Mouse (Mus musculus) limb, embryonic 12.5 days (tissue): ENCODE data around the gene Vps26c. TPM values are rescaled to one million over a fixed set of nuclear protein-coding genes. Genes with fewer than 3 reads are reported as not detected.
A peak's percentile ranks its signal among the peaks of the same experiment; 100 is the strongest.
"Not testable (repeated sequence)": the region's sequence is repeated elsewhere in the genome, so short reads cannot be mapped to it uniquely, and the experiment has no call there.

Experiments used
- ATAC-seq: fragments of 200-750 bp; cut with Nextera tagmentation; 2 replicates; pipeline ENCODE4 v1.8.0; 2017; ENCODE audit warnings: low read depth, moderate TSS enrichment; ENCODE audit not compliant: insufficient number of reproducible peaks, insufficient read depth, low FRiP score, low TSS enrichment
- H3K27ac ChIP-seq: fragments of 300-500 bp; sonication (generic); 2 replicates; pipeline ENCODE4 v1.5.1; 2016; ENCODE audit warnings: mild to moderate bottlenecking, moderate library complexity
- H3K27me3 ChIP-seq: fragments of 300-500 bp; sonication (generic); 2 replicates; pipeline ENCODE4 v1.6.1; 2016; ENCODE audit warnings: mild to moderate bottlenecking, moderate library complexity
- H3K36me3 ChIP-seq: fragments of 300-500 bp; sonication (generic); 2 replicates; pipeline ENCODE4 v1.6.1; 2016; ENCODE audit warnings: mild to moderate bottlenecking, moderate library complexity
- H3K4me1 ChIP-seq: fragments of 300-500 bp; sonication (generic); replicated peaks from 2 replicates; pipeline ENCODE4 v1.6.1; 2016
- H3K4me2 ChIP-seq: fragments of 300-500 bp; sonication (generic); 2 replicates; pipeline ENCODE4 v1.6.1; 2016; ENCODE audit warnings: mild to moderate bottlenecking, moderate library complexity
- H3K4me3 ChIP-seq: fragments of 300-500 bp; sonication (generic); replicated peaks from 2 replicates; pipeline ENCODE4 v1.5.1; 2016; ENCODE audit warnings: mild to moderate bottlenecking
- H3K9ac ChIP-seq: fragments of 300-500 bp; sonication (generic); replicated peaks from 2 replicates; pipeline ENCODE4 v1.6.1; 2016; ENCODE audit warnings: mild to moderate bottlenecking, moderate library complexity
- H3K9me3 ChIP-seq: fragments of 300-500 bp; sonication (generic); 2 replicates; pipeline ENCODE4 v1.6.1; 2016; ENCODE audit warnings: mild to moderate bottlenecking, moderate library complexity
- WGBS: fragments of 180-500 bp; shearing (Covaris S2); methylation state at CpG from one replicate; pipeline ENCODE4 v1.1.7; 2016; 5-methylcytosine and 5-hydroxymethylcytosine counted together
- polyA plus RNA-seq: library from polyadenylated mRNA; unstranded; fragments of >200 nt; fragmentation: Nextera tagmentation; extraction: Ambion mirVana; gene quantifications from 2 replicates; pipeline ENCODE4 v1.2.1, GENCODE M21; 2016

The Vps26c gene
- polyA plus RNA-seq, 1 experiment from 2014 or later, result 61.7 TPM

DNA sequence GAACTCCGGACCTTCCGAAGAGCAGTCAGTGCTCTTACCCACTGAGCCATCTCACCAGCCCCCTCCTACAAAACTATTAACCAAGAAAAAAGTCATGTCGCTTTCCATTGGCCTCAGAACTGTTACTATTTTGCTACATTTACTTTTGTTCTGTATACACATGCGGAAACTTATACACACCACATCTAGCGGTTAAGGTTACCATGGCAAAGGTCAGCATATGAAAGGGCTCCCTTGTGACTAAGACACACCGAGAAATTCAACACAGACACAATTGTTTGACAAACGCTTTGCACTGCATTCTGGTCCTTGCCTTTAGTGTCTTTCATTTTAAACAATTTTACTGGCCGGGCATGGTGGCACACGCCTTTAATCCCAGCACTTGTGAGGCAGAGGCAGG, 1.9 kb downstream of the Vps26c start:
- H3K27me3 ChIP-seq, result no peaks in the 10 kb centered on the region
- H3K4me2 ChIP-seq, result peak overlapping the region; percentile 66; the same call in 1 of the 2 replicates
- H3K36me3 ChIP-seq, result no peaks in the 10 kb centered on the region
- peaks cover 24% of the 10 kb centered on the region for H3K4me1 ChIP-seq
- H3K9ac ChIP-seq, result no peak overlapping the region
- no peaks in the 10 kb centered on the region for H3K9me3 ChIP-seq
- WGBS, result 89% methylated on average over 9 of the region's 9 CpGs
- no peak overlapping the region for H3K4me3 ChIP-seq
- no peak for ATAC-seq
- H3K27ac ChIP-seq, result no peak overlapping the region

DNA sequence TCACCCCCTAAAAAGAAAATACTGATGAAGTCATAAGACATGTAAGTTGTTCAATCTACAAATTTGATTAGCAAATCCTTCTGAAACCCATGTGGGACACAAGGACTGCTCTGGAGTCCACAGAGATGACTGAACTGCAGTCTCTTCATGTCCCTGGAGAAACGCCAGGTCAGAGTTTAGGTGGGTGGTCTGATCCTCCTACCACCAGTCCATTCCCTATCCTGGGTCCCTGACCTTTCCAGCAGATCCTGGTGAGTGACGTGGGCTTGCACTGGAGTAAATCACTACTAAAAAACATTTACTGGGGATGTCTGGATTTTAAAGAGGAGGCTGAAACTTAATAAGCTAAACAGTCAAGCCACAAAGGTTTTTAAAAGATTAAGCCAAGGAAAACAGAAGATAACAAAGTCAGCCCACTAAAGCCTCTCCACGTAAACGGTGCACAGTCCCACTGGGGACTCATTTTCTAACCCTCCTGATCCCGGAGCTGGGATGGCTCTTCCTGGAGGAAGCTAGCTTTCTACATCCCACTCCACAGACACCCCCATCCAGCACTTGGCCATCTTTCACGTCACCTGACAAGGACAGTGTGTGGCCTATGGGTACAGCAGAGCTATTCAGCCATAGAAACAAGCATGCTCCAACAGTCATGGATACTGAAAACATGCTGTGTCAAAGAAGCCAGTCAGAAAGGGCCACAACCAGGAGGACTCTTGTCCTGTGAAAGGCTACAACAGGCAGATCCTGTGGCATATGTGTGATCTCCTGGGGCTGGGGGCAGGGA, 2.8 kb downstream of the Vps26c start:
- Histone ChIP-seq H3K27me3 (no peaks in the 10 kb centered on the region), H3K27ac (no peak overlapping the region), H3K9ac (no peak overlapping the region), H3K4me1 (peaks cover 28% of the 10 kb centered on the region), H3K36me3 (0 out of 2 replicates have a peak, but pooled peaks cover 3% of the 10 kb centered on the region), H3K4me2 (no peak overlapping the region), H3K4me3 (no peak overlapping the region), H3K9me3 (no peaks in the 10 kb centered on the region)
- WGBS, result 51% methylated on average over 6 of the region's 6 CpGs
- ATAC-seq, result no peak

GRCm38 (mm10) chr16:94519028-94519427, 7.6 kb downstream of the Vps26c start:
- WGBS, result 52% methylated on average over 6 of the region's 6 CpGs
- no peak; the same call in 1 of the 2 replicates for ATAC-seq
- peak overlapping the region; percentile 35; the same call in 1 of the 2 replicates for H3K27ac ChIP-seq

DNA sequence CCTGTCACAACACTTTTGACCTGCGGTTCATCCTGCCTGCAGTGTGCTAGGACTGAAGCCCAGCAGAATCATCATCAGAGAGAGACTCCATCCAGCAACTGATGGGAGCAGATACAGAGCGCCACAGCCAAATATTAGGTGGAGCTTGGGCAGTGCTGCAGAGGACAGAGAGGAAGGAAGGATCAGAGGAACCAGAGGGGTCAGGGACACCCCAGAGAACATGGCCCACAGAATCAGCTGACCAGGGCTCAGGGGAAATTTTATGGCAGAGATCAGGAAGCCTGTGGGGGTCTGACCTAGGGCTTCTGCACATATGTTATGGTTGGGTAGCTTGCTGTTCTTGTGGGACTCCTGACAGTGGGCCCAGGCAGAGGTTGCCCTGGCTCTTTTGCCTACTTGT, 9.0 kb downstream of the Vps26c start:
- Histone ChIP-seq H3K9me3 (no peaks in the 10 kb centered on the region), H3K4me3 (no peak overlapping the region), H3K9ac (no peak overlapping the region), H3K27me3 (no peaks in the 10 kb centered on the region), H3K4me1 (peaks cover 4% of the 10 kb centered on the region; the same call in 1 of the 2 replicates), H3K4me2 (no peak overlapping the region), H3K36me3 (peaks cover 13% of the 10 kb centered on the region; the same call in 1 of the 2 replicates), H3K27ac (no peak overlapping the region)
- WGBS, result 89% methylated on average over 2 of the region's 2 CpGs
- no peak for ATAC-seq

More at GRCm38 (mm10) chr16:94519028-94519427, 7.6 kb downstream of the Vps26c start:
- H3K4me2 ChIP-seq, result no peak overlapping the region
- H3K36me3 ChIP-seq, result peaks cover 8% of the 10 kb centered on the region; the same call in 1 of the 2 replicates
- peaks cover 7% of the 10 kb centered on the region for H3K4me1 ChIP-seq
- H3K9ac ChIP-seq, result no peak overlapping the region
- H3K27me3 ChIP-seq, result no peaks in the 10 kb centered on the region
- no peaks in the 10 kb centered on the region for H3K9me3 ChIP-seq
- no peak overlapping the region for H3K4me3 ChIP-seq

GRCm38 (mm10) chr16:94509983-94510382, 16.6 kb downstream of the Vps26c start:
- Histone ChIP-seq H3K4me1 (0 out of 2 replicates have a peak, but pooled peaks cover 2% of the 10 kb centered on the region), H3K9ac (no peak overlapping the region), H3K36me3 (peaks cover 57% of the 10 kb centered on the region), H3K27me3 (no peaks in the 10 kb centered on the region), H3K27ac (peak overlapping the region; percentile 37; the same call in 1 of the 2 replicates), H3K4me3 (no peak overlapping the region), H3K9me3 (no peaks in the 10 kb centered on the region), H3K4me2 (no peak overlapping the region)
- 80% methylated on average over 2 of the region's 2 CpGs for WGBS
- no peak for ATAC-seq

DNA sequence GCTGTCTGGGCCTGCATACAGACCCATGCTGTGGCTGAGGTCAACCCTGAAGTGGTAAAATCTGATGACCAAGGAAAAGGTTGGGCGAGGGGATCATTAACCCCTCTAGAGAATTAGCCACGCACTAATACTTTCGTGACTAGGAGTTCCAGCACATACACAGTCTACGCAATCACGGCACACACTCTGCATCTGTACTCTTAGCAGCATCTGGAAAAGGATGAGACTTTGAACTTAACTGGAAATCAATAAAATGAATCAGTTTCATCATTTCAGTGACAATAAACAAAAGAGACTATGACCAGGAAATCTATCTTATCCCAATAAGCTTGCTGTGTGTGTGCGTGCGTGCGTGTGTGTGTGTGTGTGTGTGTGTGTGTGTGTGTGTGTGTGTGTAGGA, 17.9 kb downstream of the Vps26c start:
- H3K4me1 ChIP-seq, result 0 out of 2 replicates have a peak, but pooled peaks cover 2% of the 10 kb centered on the region
- no peak overlapping the region for H3K4me2 ChIP-seq
- no peak overlapping the region for H3K9ac ChIP-seq
- H3K27ac ChIP-seq, result no peak overlapping the region
- no peak for ATAC-seq
- peaks cover 69% of the 10 kb centered on the region for H3K36me3 ChIP-seq
- no peak overlapping the region for H3K4me3 ChIP-seq
- H3K27me3 ChIP-seq, result no peaks in the 10 kb centered on the region
- H3K9me3 ChIP-seq, result no peaks in the 10 kb centered on the region
- 90% methylated on average over 8 of the region's 8 CpGs for WGBS

DNA sequence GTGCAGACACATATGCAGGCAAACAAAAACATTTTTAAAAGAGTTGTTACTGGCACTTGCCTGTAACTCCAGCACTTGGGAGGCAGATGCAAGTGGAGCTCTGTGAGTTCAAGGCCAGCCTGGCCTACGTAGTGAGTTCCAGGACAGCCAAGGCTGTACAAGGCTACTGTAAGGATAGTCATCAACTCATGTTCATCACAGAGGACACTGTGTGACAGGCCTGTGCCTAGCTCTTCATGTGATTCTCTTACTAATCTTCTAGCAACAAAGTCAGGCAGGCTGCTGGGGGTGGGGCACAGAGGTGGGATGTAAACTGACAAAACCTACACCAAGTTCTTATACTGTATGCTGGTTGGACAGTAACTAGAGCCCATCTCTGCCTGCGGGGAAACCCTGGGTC, 19.6 kb downstream of the Vps26c start:
- no peak overlapping the region for H3K9ac ChIP-seq
- 0 out of 2 replicates have a peak, but pooled peaks cover 2% of the 10 kb centered on the region for H3K4me1 ChIP-seq
- ATAC-seq, result no peak
- 92% methylated on average over 2 of the region's 2 CpGs for WGBS
- no peak overlapping the region for H3K4me2 ChIP-seq
- no peak overlapping the region for H3K4me3 ChIP-seq
- H3K9me3 ChIP-seq, result no peaks in the 10 kb centered on the region
- H3K36me3 ChIP-seq, result peaks cover 74% of the 10 kb centered on the region
- no peak overlapping the region for H3K27ac ChIP-seq
- H3K27me3 ChIP-seq, result no peaks in the 10 kb centered on the region

GRCm38 (mm10) chr16:94504192-94504591, 22.4 kb downstream of the Vps26c start:
- Histone ChIP-seq H3K36me3 (peaks cover 78% of the 10 kb centered on the region), H3K9ac (no peak overlapping the region), H3K27ac (no peak overlapping the region), H3K9me3 (no peaks in the 10 kb centered on the region), H3K4me1 (no peaks in the 10 kb centered on the region), H3K4me3 (no peak overlapping the region), H3K4me2 (no peak overlapping the region), H3K27me3 (no peaks in the 10 kb centered on the region)
- no peak for ATAC-seq
- WGBS, result 94% methylated on average over 5 of the region's 5 CpGs

DNA sequence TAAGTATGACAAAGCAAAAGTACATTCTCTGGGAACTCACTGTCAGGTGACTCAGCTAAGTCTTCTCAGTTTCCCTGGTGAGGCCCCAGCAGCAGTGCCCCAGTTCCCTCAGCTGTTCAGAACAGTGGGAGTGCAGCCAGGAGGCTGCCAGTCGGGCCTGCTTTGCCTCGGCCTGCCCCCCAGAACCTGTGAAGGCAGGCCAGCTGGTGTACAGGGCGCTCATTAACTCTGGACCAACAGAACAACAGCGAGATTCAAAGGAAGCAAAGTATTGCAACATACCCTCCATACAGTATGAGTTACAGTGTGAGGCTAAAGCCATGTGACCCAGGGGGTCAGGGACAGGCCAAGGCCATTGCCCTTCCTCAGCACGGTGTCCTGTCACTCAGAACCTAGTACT, 28.7 kb downstream of the Vps26c start:
- WGBS, result 84% methylated on average over 5 of the region's 5 CpGs
- H3K27ac ChIP-seq, result no peak overlapping the region
- no peak overlapping the region for H3K4me3 ChIP-seq
- no peaks in the 10 kb centered on the region for H3K4me1 ChIP-seq
- ATAC-seq, result no peak
- no peak overlapping the region for H3K4me2 ChIP-seq
- no peaks in the 10 kb centered on the region for H3K9me3 ChIP-seq
- H3K27me3 ChIP-seq, result no peaks in the 10 kb centered on the region
- peaks cover 65% of the 10 kb centered on the region for H3K36me3 ChIP-seq
- no peak overlapping the region for H3K9ac ChIP-seq

DNA sequence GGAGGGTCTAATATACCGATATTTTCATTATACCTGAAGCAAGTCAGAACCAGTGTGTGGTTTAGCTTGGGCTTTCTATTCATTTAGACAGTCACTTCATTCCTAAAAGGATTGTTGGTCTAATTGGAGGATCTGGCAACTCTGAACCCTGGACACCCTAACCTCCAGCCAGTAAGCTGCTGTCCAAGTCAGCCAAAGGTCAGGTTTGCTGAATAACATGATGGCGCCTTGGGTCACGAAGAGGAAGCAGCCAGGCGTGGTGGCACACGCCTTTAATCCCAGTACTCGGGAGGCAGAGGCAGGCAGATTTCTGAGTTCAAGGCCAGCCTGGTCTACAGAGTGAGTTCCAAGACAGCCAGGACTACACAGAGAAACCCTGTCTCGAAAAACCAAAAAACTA, 29.5 kb downstream of the Vps26c start:
- not testable (repeated sequence) for H3K9me3 ChIP-seq, H3K4me2 ChIP-seq, H3K4me1 ChIP-seq, ATAC-seq, H3K9ac ChIP-seq, H3K4me3 ChIP-seq, H3K27ac ChIP-seq, H3K27me3 ChIP-seq
- peaks cover 63% of the 10 kb centered on the region for H3K36me3 ChIP-seq
- WGBS, result 92% methylated on average over 7 of the region's 7 CpGs

GRCm38 (mm10) chr16:94489326-94489725, 37.3 kb downstream of the Vps26c start:
- 90% methylated on average over 5 of the region's 5 CpGs for WGBS

More at GRCm38 (mm10) chr16:94489326-94489725, 37.3 kb downstream of the Vps26c start:
- Histone ChIP-seq H3K4me2 (no peak overlapping the region), H3K4me3 (no peak overlapping the region), H3K9ac (no peak overlapping the region), H3K27me3 (no peaks in the 10 kb centered on the region), H3K9me3 (no peaks in the 10 kb centered on the region), H3K36me3 (no peaks in the 10 kb centered on the region), H3K4me1 (no peaks in the 10 kb centered on the region), H3K27ac (no peak overlapping the region)
- no peak for ATAC-seq
